Mouse (Mus musculus) E14TG2a.4 (cell line): ENCODE data around the gene Chodl.

Source experiments
- H3K27me3 ChIP-seq: 2 replicates; pipeline ENCODE4 v1.6.1; 2014; ENCODE audit warnings: low read length, control low read depth; ENCODE audit not compliant: insufficient read depth
- H3K36me3 ChIP-seq: 2 replicates; pipeline ENCODE4 v1.6.1; 2014; ENCODE audit warnings: low read length, control low read depth; ENCODE audit not compliant: insufficient read depth
- H3K4me1 ChIP-seq: replicated peaks from 2 replicates; pipeline ENCODE4 v1.6.1; 2014; ENCODE audit warnings: low read depth, low read length, control low read depth
- H3K4me3 ChIP-seq: replicated peaks from 2 replicates; pipeline ENCODE4 v1.5.1; 2014; ENCODE audit warnings: mild to moderate bottlenecking, low read length
- H3K9me3 ChIP-seq: 2 replicates; pipeline ENCODE4 v1.6.1; 2014; ENCODE audit warnings: low read length, control low read depth
- CTCF ChIP-seq: conservative IDR thresholded peaks from 2 replicates; pipeline ENCODE4 v1.5.1; 2014; ENCODE audit warnings: low read length
- NANOG ChIP-seq: IDR thresholded peaks from 2 replicates; pipeline ENCODE4 v1.6.1; 2014; ENCODE audit warnings: borderline replicate concordance, low read length, mixed read lengths
- POU5F1 ChIP-seq: IDR thresholded peaks from 2 replicates; pipeline ENCODE4 v1.6.1; 2014; ENCODE audit warnings: low read length, borderline replicate concordance

The Chodl gene

GRCm38 (mm10) chr16:78974099-78974498, 43.4 kb downstream of the Chodl start:
- no peaks in the 10 kb centered on the region for H3K4me1 ChIP-seq
- H3K27me3 ChIP-seq = no peaks in the 10 kb centered on the region
- TF ChIP-seq CTCF (no peak), POU5F1 (no peak), NANOG (no peak)
- no peaks in the 10 kb centered on the region for H3K9me3 ChIP-seq
- no peaks in the 10 kb centered on the region for H3K36me3 ChIP-seq
- no peak overlapping the region for H3K4me3 ChIP-seq

GRCm38 (mm10) chr16:78976384-78976783, 45.6 kb downstream of the Chodl start:
- H3K36me3 ChIP-seq = no peaks in the 10 kb centered on the region
- no peaks in the 10 kb centered on the region for H3K27me3 ChIP-seq
- H3K4me1 ChIP-seq = no peaks in the 10 kb centered on the region
- H3K4me3 ChIP-seq = no peak overlapping the region
- TF ChIP-seq POU5F1 = no peak
- no peak for TF ChIP-seq NANOG
- TF ChIP-seq CTCF = no peak
- no peaks in the 10 kb centered on the region for H3K9me3 ChIP-seq
